Mouse (Mus musculus) midbrain, embryonic 13.5 days (tissue): Measurements from ENCODE around the gene Lrrc28. TPM values are rescaled to one million over a fixed set of nuclear protein-coding genes. Genes with fewer than 3 reads are reported as not detected.
A peak's percentile ranks its signal among the peaks of the same experiment; 100 is the strongest.

Experiments
- ATAC-seq: fragments of 200-750 bp; cut with Nextera tagmentation; 2 replicates; pipeline ENCODE4 v1.8.0; 2017; ENCODE audit warnings: mild to moderate bottlenecking, moderate TSS enrichment, moderate library complexity
- H3K27ac ChIP-seq: fragments of 300-500 bp; sonication (generic); 2 replicates; pipeline ENCODE4 v1.5.1; 2015; ENCODE audit warnings: inconsistent platforms, mild to moderate bottlenecking, moderate library complexity
- H3K27me3 ChIP-seq: fragments of 300-500 bp; sonication (generic); 2 replicates; pipeline ENCODE4 v1.6.1; 2015; ENCODE audit warnings: mild to moderate bottlenecking, inconsistent platforms
- H3K36me3 ChIP-seq: fragments of 300-500 bp; sonication (generic); 2 replicates; pipeline ENCODE4 v1.6.1; 2015; ENCODE audit warnings: mild to moderate bottlenecking, inconsistent platforms
- H3K4me1 ChIP-seq: fragments of 300-500 bp; sonication (generic); replicated peaks from 2 replicates; pipeline ENCODE4 v1.6.1; 2015; ENCODE audit warnings: inconsistent platforms
- H3K4me2 ChIP-seq: fragments of 300-500 bp; sonication (generic); replicated peaks from 2 replicates; pipeline ENCODE4 v1.6.1; 2015; ENCODE audit warnings: moderate library complexity, mild to moderate bottlenecking, inconsistent platforms
- H3K4me3 ChIP-seq: fragments of 300-500 bp; sonication (generic); replicated peaks from 2 replicates; pipeline ENCODE4 v1.5.1; 2015; ENCODE audit warnings: mild to moderate bottlenecking, inconsistent platforms
- H3K9ac ChIP-seq: fragments of 300-500 bp; sonication (generic); replicated peaks from 2 replicates; pipeline ENCODE4 v1.6.1; 2015; ENCODE audit warnings: mild to moderate bottlenecking, inconsistent platforms
- H3K9me3 ChIP-seq: fragments of 300-500 bp; sonication (generic); 2 replicates; pipeline ENCODE4 v1.6.1; 2016; ENCODE audit warnings: mild to moderate bottlenecking, inconsistent platforms
- WGBS: fragments of 180-500 bp; shearing (Covaris S2); methylation state at CpG from one replicate; pipeline ENCODE4 v1.1.7; 2015; 5-methylcytosine and 5-hydroxymethylcytosine counted together
- polyA plus RNA-seq: library from polyadenylated mRNA; unstranded; fragments of >200 nt; fragmentation: Nextera tagmentation; extraction: Ambion mirVana; gene quantifications from 2 replicates; pipeline ENCODE4 v1.2.1, GENCODE M21; 2015

The Lrrc28 gene
- polyA plus RNA-seq, 1 experiment from 2014 or later, result 34.4 TPM

DNA sequence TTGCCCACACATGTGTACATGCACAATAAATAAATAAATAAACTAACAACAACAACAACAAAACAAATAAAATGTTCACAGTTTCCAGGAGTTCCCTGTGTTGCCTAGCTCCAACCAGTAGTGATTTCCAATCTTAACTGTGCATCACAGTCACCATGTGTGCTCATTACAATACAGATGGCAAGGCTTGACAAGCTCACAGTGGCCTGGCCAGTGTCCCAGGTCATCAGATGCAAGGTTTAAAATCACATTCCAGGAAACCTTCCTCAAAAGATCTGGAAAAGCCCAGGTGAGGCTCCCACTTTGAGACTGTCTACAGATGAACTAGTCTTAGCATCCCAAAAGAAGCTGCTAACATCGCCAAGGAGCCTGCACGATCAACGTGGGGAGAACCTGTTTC lies 176.9 kb downstream of the Lrrc28 start:
- no peaks in the 10 kb centered on the region for H3K9me3 ChIP-seq
- WGBS, result 84% methylated on average over 3 of the region's 3 CpGs
- H3K27ac ChIP-seq, result peak overlapping the region; percentile 47
- no peak overlapping the region for H3K4me3 ChIP-seq
- H3K4me2 ChIP-seq, result no peak overlapping the region
- no peak for ATAC-seq
- no peak overlapping the region for H3K9ac ChIP-seq
- H3K27me3 ChIP-seq, result peaks cover 10% of the 10 kb centered on the region; the same call in 1 of the 2 replicates
- H3K36me3 ChIP-seq, result no peaks in the 10 kb centered on the region
- peaks cover 19% of the 10 kb centered on the region for H3K4me1 ChIP-seq

GRCm38 (mm10) chr7:67466322-67466721 lies 178.7 kb downstream of the Lrrc28 start:
- Histone ChIP-seq H3K27ac (no peak overlapping the region), H3K36me3 (no peaks in the 10 kb centered on the region), H3K9ac (no peak overlapping the region), H3K4me1 (peaks cover 27% of the 10 kb centered on the region), H3K27me3 (peaks cover 17% of the 10 kb centered on the region; the same call in 1 of the 2 replicates), H3K4me2 (no peak overlapping the region), H3K4me3 (no peak overlapping the region), H3K9me3 (no peaks in the 10 kb centered on the region)
- ATAC-seq, result no peak
- WGBS, result 93% methylated on average over 2 of the region's 2 CpGs

- WGBS, result 89% methylated on average over 8 of the region's 8 CpGs
- peaks cover 27% of the 10 kb centered on the region for H3K4me1 ChIP-seq
These were observed 180.4 kb downstream of the Lrrc28 start for GRCm38 (mm10) chr7:67464633-67465032.

GRCm38 (mm10) chr7:67463565-67463964 lies 181.5 kb downstream of the Lrrc28 start:
- Histone ChIP-seq H3K36me3 (no peaks in the 10 kb centered on the region), H3K9ac (no peak overlapping the region), H3K27me3 (peaks cover 17% of the 10 kb centered on the region; the same call in 1 of the 2 replicates), H3K4me1 (peaks cover 20% of the 10 kb centered on the region), H3K4me2 (no peak overlapping the region), H3K27ac (no peak overlapping the region), H3K4me3 (no peak overlapping the region), H3K9me3 (no peaks in the 10 kb centered on the region)
- WGBS, result 6% methylated on average over 7 of the region's 7 CpGs
- ATAC-seq, result peak; percentile 46; the same call in 1 of the 2 replicates

More at GRCm38 (mm10) chr7:67464633-67465032, 180.4 kb downstream of the Lrrc28 start:
- no peak for ATAC-seq
- H3K4me3 ChIP-seq, result no peak overlapping the region
- H3K4me2 ChIP-seq, result no peak overlapping the region
- H3K9me3 ChIP-seq, result no peaks in the 10 kb centered on the region
- H3K27me3 ChIP-seq, result peaks cover 17% of the 10 kb centered on the region; the same call in 1 of the 2 replicates
- no peaks in the 10 kb centered on the region for H3K36me3 ChIP-seq
- H3K9ac ChIP-seq, result no peak overlapping the region
- H3K27ac ChIP-seq, result no peak overlapping the region

Other genes with a start within 250 kb of the Lrrc28 start
- gene Ttc23, start 2.1 kb upstream of the Lrrc28 start, polyA plus RNA-seq, result 13.3 and 16.6 TPM in 2 replicates
- 2.6 and 2.8 TPM in 2 replicates for gene Synm, start 114.5 kb upstream of the Lrrc28 start, polyA plus RNA-seq